Mouse (Mus musculus): ENCODE results near the gene AI467606. TPM values are rescaled to one million over a fixed set of nuclear protein-coding genes. Genes with fewer than 3 reads are reported as not detected.

The AI467606 gene
- polyA plus RNA-seq, 1 experiment from 2014 or later = 1.2 TPM

DNA sequence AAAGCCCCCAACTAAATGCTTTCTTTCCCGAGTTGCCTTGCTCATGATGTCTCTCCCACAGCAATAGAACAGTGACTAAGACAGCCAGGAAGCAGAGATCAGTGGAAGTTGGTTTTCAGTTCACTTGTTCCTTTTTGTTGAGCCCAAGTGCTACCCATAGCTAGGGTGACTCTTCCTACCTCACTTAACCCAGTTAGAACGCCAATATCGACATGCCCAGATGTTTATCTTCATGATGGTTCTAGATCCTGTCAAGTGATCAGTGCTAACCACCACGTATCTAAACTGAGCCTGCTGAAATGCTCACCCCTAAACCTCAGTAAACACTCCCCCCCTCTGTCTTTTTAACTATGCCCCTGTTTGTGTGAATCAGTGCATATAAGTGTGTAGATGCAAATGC lies 8.4 kb downstream of the AI467606 start:
- no peak overlapping the region for H3K4me2 ChIP-seq (replicated peaks)

DNA sequence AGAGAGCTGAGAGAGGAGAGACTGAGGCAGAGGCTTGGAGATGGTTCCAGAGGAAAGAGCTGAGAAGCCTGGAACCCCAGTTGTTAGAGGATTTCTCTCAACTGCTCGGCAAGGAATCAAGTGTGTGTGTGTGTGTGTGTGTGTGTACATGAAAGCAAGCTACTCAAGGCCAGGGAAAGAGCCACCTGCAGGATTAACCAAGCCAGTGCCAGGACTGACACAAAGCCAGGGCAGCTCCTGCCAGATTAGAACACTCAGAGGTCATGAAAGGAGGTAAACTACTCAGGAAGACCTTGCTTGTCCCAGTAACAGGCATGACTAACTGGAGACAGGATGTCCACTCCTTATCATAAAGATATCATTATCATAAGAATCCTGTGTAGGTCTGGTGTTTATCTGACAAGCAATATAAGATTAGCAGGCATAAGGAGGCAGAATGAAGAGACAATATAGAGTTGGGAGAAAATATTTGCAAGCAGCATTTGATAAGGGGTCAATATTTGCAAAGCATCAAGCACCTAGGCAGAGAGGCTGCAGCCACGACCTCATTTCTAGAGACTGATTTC lies 10.4 kb downstream of the AI467606 start:
- Histone ChIP-seq H3K4me3 (no peak overlapping the region), H3K4me1 (no peaks in the 10 kb centered on the region), H3K9me3 (no peaks in the 10 kb centered on the region), H3K9ac (no peak overlapping the region), H3K36me3 (no peaks in the 10 kb centered on the region), H3K27ac (no peak overlapping the region), H3K4me2 (replicated peaks) (no peak overlapping the region), H3K27me3 (replicated peaks) (no peaks in the 10 kb centered on the region)
- 64% methylated on average over 2 of the region's 2 CpGs for WGBS
- ATAC-seq (ENCODE audit: low FRiP score, low read depth) = no peak

More for the DNA sequence above, 8.4 kb downstream of the AI467606 start:
- Histone ChIP-seq H3K9ac (no peak overlapping the region), H3K36me3 (no peaks in the 10 kb centered on the region), H3K4me3 (no peak overlapping the region), H3K27ac (no peak overlapping the region), H3K4me1 (no peaks in the 10 kb centered on the region), H3K27me3 (replicated peaks) (no peaks in the 10 kb centered on the region), H3K9me3 (no peaks in the 10 kb centered on the region)
- ATAC-seq (ENCODE audit: low FRiP score, low read depth) = no peak
- 92% methylated on average over 4 of the region's 4 CpGs for WGBS

DNA sequence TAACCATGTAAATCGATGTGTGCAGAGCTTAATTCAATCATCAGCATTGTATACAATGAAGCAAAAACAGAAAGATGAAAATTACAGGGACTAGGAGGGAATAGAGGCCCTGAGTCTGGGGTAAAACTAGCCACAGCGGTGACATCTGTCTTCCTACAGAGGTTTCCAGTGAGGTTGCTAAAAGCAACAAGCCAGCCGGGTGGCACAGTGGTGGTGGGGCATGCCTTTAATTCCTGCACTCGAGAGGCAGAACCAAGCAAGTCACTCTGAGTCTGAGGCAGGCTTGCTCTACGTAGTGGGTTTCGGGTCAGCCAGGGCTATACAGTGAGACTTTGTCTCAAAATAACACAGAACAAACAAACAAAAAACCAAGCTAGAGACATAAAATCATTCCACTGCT lies 11.0 kb downstream of the AI467606 start:
- no peak overlapping the region for H3K4me3 ChIP-seq
- H3K9ac ChIP-seq = no peak overlapping the region
- H3K27me3 ChIP-seq (replicated peaks) = no peaks in the 10 kb centered on the region
- H3K4me2 ChIP-seq (replicated peaks) = no peak overlapping the region
- no peaks in the 10 kb centered on the region for H3K36me3 ChIP-seq
- H3K4me1 ChIP-seq = no peaks in the 10 kb centered on the region
- H3K9me3 ChIP-seq = no peaks in the 10 kb centered on the region
- 79% methylated on average over 6 of the region's 6 CpGs for WGBS
- no peak for ATAC-seq (ENCODE audit: low FRiP score, low read depth)
- H3K27ac ChIP-seq = no peak overlapping the region

DNA sequence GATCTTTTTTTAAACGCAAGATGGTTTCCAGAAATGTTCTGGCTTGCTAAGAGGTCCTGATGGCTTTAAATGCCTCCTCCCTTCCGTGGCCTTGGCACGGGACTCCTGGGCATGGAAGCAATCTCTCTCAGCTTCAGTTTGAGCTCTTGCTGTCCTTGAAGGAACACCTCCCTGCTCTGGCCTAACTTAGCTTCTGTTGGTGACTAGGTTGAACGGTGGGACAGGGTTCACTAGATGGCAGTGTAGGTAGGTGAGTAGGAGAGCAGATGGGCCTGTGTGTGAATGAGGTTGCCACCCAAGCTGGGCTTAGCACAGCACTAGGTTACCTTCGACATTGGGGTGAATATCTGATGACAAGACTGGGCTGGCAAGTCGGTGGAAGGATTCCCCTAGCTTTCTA lies 12.8 kb downstream of the AI467606 start:
- H3K4me2 ChIP-seq (replicated peaks) = no peak overlapping the region
- no peaks in the 10 kb centered on the region for H3K4me1 ChIP-seq
- WGBS = 70% methylated on average over 6 of the region's 6 CpGs
- H3K9me3 ChIP-seq = no peaks in the 10 kb centered on the region
- no peak overlapping the region for H3K4me3 ChIP-seq
- no peak for ATAC-seq (ENCODE audit: low FRiP score, low read depth)
- no peak overlapping the region for H3K27ac ChIP-seq
- H3K9ac ChIP-seq = no peak overlapping the region
- no peaks in the 10 kb centered on the region for H3K27me3 ChIP-seq (replicated peaks)
- no peaks in the 10 kb centered on the region for H3K36me3 ChIP-seq

DNA sequence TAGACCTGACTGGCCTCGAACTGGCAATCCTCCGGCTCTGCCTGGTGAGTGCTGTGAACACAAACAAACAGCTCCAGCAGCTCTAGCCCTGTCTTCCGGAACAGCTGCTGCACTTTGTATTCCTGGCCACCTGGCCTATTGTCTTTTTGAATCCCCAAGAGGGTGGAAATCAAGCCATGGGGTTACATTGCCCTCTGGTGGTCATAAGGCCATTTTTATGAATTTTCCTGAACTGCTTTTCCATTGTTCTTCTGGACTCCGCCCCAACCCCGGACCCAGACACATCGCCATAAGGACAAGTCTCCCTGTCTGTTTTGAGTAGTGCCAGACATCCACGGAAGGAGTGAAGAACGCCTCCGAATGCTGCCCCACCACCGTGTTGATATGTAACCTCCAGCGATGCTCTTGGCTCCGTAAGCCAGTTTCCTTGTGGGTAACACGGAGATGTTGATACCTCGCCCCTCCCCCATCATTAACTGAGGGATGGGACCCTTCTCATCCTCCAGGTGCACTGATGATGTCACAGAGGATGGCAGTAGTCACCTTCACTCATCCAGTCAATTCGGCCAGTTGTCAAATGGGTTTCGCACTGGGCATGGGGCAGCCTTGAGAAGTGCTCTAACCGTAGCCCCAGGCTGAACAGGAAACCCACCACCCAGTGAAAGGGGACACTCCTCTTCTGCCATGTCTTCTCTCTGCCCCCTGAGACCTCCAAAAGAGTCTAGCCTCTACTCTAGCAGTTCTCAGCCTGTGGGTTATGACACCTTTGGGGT lies 13.6 kb downstream of the AI467606 start:
- peak overlapping the region; percentile 35; the same call in 1 of the 2 replicates for H3K9ac ChIP-seq
- peak overlapping the region; percentile 53 for H3K4me2 ChIP-seq (replicated peaks)
- WGBS = 19% methylated on average over 17 of the region's 17 CpGs
- H3K27me3 ChIP-seq (replicated peaks) = no peaks in the 10 kb centered on the region
- H3K4me3 ChIP-seq = no peak overlapping the region; the same call in 1 of the 2 replicates
- no peaks in the 10 kb centered on the region for H3K36me3 ChIP-seq
- peak; percentile 78; the same call in 1 of the 2 replicates for ATAC-seq (ENCODE audit: low FRiP score, low read depth)
- H3K9me3 ChIP-seq = no peaks in the 10 kb centered on the region
- H3K4me1 ChIP-seq = no peaks in the 10 kb centered on the region
- H3K27ac ChIP-seq = no peak overlapping the region; the same call in 1 of the 2 replicates

DNA sequence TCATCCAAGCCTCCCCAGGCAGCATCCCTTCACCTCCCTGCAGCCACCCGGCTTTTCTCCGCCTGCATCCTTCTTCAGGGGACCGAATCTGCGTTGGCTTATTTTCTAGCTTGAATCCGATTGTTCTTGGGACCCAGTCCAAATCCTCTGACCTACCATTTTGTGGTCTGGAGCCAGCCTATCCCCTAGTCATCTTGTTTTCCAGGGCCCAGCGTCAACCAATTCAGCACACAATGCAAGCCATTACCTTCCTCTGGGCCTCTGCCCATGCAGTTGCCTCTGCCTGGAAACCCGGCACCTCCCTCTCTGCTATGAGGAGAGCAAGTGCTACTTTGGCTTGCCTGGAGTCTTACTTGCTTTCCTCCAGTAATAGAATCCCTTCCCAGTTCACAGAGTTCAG lies 14.4 kb downstream of the AI467606 start:
- no peaks in the 10 kb centered on the region for H3K4me1 ChIP-seq
- no peak overlapping the region for H3K27ac ChIP-seq
- H3K27me3 ChIP-seq (replicated peaks) = no peaks in the 10 kb centered on the region
- no peak for ATAC-seq (ENCODE audit: low FRiP score, low read depth)
- no peaks in the 10 kb centered on the region for H3K36me3 ChIP-seq
- H3K9ac ChIP-seq = no peak overlapping the region
- no peak overlapping the region; the same call in 1 of the 2 replicates for H3K4me3 ChIP-seq
- no peak overlapping the region; the same call in 1 of the 2 replicates for H3K4me2 ChIP-seq (replicated peaks)
- WGBS = 73% methylated on average over 7 of the region's 7 CpGs
- H3K9me3 ChIP-seq = no peaks in the 10 kb centered on the region

DNA sequence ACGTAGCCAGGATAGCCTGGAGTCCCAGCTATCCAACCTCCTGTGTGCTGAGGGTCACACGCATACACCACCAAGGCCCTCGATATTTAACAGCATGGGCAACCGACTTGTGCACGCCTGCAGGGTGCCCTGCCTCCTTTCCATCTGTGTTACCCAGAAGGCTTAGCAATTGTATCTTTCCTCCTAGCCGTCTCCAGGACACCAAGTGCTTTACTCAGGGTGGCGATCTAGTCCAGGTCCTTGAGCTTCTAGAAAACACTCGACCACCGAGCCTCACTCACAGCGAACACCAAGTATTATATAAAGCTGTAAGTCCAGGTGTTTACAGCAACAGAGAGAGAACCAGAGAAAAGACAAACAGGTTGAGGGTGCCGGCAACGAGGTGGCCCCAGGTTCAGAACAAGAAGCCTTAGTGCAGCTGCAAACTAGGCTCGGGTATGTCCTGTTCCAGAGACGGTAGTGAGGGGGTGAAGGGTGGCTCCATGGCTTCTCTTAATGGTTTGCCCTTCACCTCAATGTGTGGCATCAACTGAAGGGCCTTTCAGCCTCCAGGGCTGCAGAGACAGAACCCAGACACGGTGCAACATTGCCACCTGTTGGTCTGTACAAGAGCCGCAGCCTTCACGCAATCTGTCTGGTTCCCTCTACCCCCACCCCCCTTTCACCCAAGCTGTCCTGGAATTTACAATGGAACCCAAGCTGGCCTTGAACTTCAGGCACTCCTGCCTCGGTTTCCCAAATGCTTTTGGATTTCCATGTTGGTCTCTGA lies 19.3 kb downstream of the AI467606 start:
- H3K4me1 ChIP-seq = no peaks in the 10 kb centered on the region
- H3K9me3 ChIP-seq = no peaks in the 10 kb centered on the region
- H3K27me3 ChIP-seq (replicated peaks) = no peaks in the 10 kb centered on the region; the same call in 1 of the 2 replicates
- no peak overlapping the region for H3K4me2 ChIP-seq (replicated peaks)
- ATAC-seq (ENCODE audit: low FRiP score, low read depth) = 0 out of 2 replicates have a peak, but pooled peaks have one; percentile 50
- no peak overlapping the region for H3K27ac ChIP-seq
- no peaks in the 10 kb centered on the region for H3K36me3 ChIP-seq
- no peak overlapping the region for H3K9ac ChIP-seq
- no peak overlapping the region for H3K4me3 ChIP-seq
- WGBS = 50% methylated on average over 18 of the region's 18 CpGs

DNA sequence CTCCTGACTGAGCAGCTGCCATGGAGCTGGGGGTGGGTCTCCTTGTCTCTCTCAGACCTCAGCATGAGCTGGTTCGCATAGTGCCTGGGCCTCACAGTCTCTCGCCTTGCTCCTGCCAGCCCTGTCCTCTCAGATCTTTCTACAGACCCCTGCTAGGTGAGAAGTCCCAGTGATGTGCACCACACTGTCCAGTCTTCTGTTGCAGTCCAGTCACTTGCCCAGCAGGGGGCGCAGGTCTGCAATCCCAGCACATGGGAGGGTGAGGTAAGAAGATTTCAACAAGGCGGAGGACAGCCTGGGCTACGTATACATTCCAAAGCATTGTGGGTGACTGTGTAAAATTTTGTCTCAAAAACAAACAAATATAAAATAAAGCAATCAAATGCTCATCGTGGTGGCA lies 20.3 kb downstream of the AI467606 start:
- 46% methylated on average over 6 of the region's 6 CpGs for WGBS
- Histone ChIP-seq H3K27ac (no peak overlapping the region), H3K4me3 (no peak overlapping the region), H3K9me3 (no peaks in the 10 kb centered on the region), H3K27me3 (replicated peaks) (no peaks in the 10 kb centered on the region; the same call in 1 of the 2 replicates), H3K9ac (no peak overlapping the region), H3K4me1 (no peaks in the 10 kb centered on the region), H3K4me2 (replicated peaks) (no peak overlapping the region), H3K36me3 (no peaks in the 10 kb centered on the region)
- ATAC-seq (ENCODE audit: low FRiP score, low read depth) = no peak

DNA sequence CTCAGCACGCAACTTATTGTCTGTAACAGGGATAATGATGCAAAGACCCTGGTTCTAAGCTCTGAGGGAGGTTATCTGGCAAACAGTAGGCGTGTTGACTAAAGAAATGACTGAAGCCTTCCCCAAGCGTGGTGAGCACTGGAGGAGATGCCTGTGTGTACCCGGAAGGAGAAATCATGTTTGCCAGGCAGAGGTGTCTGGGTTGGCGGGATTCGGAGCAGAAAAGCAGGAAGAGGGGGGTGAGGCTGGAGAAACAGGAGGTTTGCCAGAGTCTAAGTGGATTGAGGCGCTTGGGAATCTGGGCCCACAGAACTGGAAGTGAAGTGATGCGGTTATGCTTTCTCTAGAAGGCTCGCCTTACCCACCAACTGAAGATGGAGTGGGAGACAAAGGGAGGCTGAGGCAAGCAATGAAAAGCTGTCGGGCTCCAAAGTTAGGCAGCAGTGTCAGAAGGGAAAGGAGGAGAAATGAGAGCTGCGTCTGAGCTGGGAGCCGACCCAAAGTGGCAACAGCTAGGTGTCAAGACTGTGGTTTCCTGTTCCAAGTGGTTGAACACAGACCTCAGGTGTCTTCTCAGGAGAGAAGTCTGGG lies 21.2 kb downstream of the AI467606 start:
- Histone ChIP-seq H3K9ac (no peak overlapping the region), H3K4me2 (replicated peaks) (no peak overlapping the region), H3K27me3 (replicated peaks) (no peaks in the 10 kb centered on the region; the same call in 1 of the 2 replicates), H3K4me3 (no peak overlapping the region), H3K27ac (no peak overlapping the region), H3K36me3 (no peaks in the 10 kb centered on the region), H3K4me1 (no peaks in the 10 kb centered on the region), H3K9me3 (no peaks in the 10 kb centered on the region)
- no peak for ATAC-seq (ENCODE audit: low FRiP score, low read depth)
- WGBS = 81% methylated on average over 12 of the region's 12 CpGs

DNA sequence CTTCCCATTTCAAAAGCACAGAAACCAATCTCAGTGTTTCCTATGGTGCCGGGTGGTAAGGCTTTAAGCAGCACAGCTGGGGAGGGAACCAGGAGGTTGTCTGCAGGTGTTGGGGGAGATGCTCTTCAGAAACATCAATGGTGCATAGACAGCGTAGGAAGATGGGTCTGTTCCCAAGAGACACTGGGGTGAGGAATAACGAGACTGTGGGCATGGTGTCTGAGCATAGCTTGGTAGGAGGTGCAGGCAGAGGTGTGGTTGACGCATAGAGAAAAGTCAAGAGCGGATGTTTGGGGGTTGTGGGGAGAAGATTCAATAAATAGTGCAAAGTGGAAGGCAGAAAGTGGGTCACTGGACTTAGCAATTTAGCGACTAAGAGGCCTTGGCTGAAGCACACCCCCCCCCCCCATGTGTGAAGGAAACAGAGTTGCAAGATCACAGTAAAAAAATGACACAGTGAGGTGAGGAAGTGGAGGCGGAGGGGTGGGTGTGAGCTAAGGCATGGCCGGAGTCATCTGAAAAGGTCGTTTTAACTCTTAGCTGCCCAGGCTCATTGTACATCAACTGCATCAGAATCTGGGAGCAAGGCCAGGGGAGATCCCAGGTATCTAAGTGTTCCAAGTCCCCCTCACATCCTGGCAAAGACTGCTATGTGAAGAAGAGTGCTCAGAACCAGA lies 21.9 kb downstream of the AI467606 start:
- Histone ChIP-seq H3K27me3 (replicated peaks) (no peaks in the 10 kb centered on the region; the same call in 1 of the 2 replicates), H3K4me3 (no peak overlapping the region), H3K9me3 (no peaks in the 10 kb centered on the region), H3K4me1 (no peaks in the 10 kb centered on the region), H3K9ac (no peak overlapping the region), H3K27ac (no peak overlapping the region), H3K4me2 (replicated peaks) (no peak overlapping the region), H3K36me3 (no peaks in the 10 kb centered on the region)
- WGBS = 57% methylated on average over 9 of the region's 9 CpGs
- ATAC-seq (ENCODE audit: low FRiP score, low read depth) = no peak

DNA sequence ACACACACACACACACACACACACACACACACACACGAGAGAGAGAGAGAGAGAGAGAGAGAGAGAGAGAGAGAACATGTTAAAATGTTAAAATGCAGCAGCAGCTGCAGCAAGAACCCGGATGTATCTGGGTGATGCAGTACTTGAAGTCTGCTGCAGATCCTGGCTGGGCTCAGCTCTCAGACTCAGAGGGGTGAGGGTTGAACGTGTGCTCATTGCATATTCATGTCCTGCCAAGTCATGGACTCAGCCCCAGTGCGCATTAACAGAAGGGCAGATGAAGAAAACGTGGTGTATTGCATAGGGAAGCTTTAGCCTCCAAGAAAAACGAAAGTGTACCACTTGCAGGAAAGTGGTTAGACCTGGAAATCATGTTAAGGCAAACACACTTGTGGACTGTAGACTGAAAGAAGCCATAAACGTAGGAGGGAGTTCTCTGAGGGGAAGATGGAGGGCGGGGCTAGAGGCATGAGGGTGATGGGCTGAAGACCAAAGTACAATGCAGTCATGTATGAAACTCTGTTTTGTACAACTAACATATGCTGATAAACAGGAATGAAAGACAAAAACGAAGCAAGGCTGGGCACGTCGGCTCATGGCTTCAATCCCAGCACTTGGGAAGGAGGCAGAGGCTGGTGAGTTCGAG lies 22.6 kb downstream of the AI467606 start:
- Histone ChIP-seq H3K4me1 (no peaks in the 10 kb centered on the region; the same call in 1 of the 2 replicates), H3K9me3 (no peaks in the 10 kb centered on the region), H3K4me2 (replicated peaks) (no peak overlapping the region), H3K36me3 (no peaks in the 10 kb centered on the region), H3K9ac (no peak overlapping the region), H3K27ac (no peak overlapping the region), H3K4me3 (no peak overlapping the region), H3K27me3 (replicated peaks) (no peaks in the 10 kb centered on the region; the same call in 1 of the 2 replicates)
- ATAC-seq (ENCODE audit: low FRiP score, low read depth) = no peak
- WGBS = 58% methylated on average over 12 of the region's 12 CpGs

Data from neural tube, embryonic 12.5 days (tissue).